Mouse (Mus musculus) gastrocnemius, adult 2 months (tissue): ENCODE results near the gene Lamb2. TPM values are rescaled to one million over a fixed set of nuclear protein-coding genes. Genes with fewer than 3 reads are reported as not detected.
A peak's percentile ranks its signal among the peaks of the same experiment; 100 is the strongest.

Source experiments
- DNase-seq: peaks from one replicate; pipeline ENCODE4 v3.0.0; 2022
- H3K27ac ChIP-seq: fragments of 200-600 bp; 2 replicates; pipeline ENCODE4 v1.8.1; 2022; ENCODE audit warnings: mild to moderate bottlenecking
- H3K4me3 ChIP-seq: fragments of 200-600 bp; 2 replicates; pipeline ENCODE4 v1.8.1; 2022; ENCODE audit warnings: mild to moderate bottlenecking, moderate library complexity
- CTCF ChIP-seq: fragments of 200-600 bp; IDR thresholded peaks from 2 replicates; pipeline ENCODE4 v1.8.1; 2022; ENCODE audit warnings: antibody characterized with exemption, mild to moderate bottlenecking, moderate library complexity
- intact Hi-C: fragments of 180-260 bp; cut with DNase I; formaldehyde crosslinking; loops from one replicate; pipeline ENCODE4 v1.15.1; 2025
- long read RNA-seq, 2 experiments: library from polyadenylated mRNA; stranded (forward); transcript quantifications; one replicate each; pipeline ENCODE4 v2.0.0; 2021
- total RNA-seq, 2 experiments: library from RNA; stranded (reverse); gene quantifications; 2 replicates each; pipeline ENCODE4 v1.2.3; 2021

The Lamb2 gene
- 100 to 1,000 TPM; 104 to 171 TPM for total RNA-seq
- long read RNA-seq, experiment 1, full-length matches to known transcripts, result 157 of 268 reads
- long read RNA-seq, experiment 1, partial matches to known transcripts, result 68 of 268 reads
- long read RNA-seq, experiment 1, other reads (novel, unspliced or antisense), result 43 of 268 reads
- long read RNA-seq, experiment 2, full-length matches to known transcripts, result 91 of 153 reads
- long read RNA-seq, experiment 2, partial matches to known transcripts, result 36 of 153 reads
- long read RNA-seq, experiment 2, other reads (novel, unspliced or antisense), result 26 of 153 reads

- TF ChIP-seq CTCF, result no peak
- intact Hi-C loops, result no loop called here
- peak; percentile 66 for DNase-seq
- H3K27ac ChIP-seq, result peak within 1 kb of the TSS; percentile 96
- peak within 1 kb of the TSS; percentile 86 for H3K4me3 ChIP-seq
Observed at GRCm38 (mm10) chr9:108479721-108480351, at the start of gene Lamb2. Lamb2 (plus strand) TSS chr9:108479736.

- intact Hi-C loops, result no loop called here
- Histone ChIP-seq H3K27ac (no peak overlapping the region), H3K4me3 (peak overlapping the region; percentile 17; the same call in 1 of the 2 replicates)
- DNase-seq, result no peak
- no peak for TF ChIP-seq CTCF
Observed at GRCm38 (mm10) chr9:108431431-108432067, 48.0 kb upstream of the Lamb2 start.

- no peak for DNase-seq
- no peak within 1 kb of the TSS for H3K27ac ChIP-seq
- TF ChIP-seq CTCF, result no peak
- intact Hi-C loops, result no loop called here
- H3K4me3 ChIP-seq, result no peak within 1 kb of the TSS
Observed at GRCm38 (mm10) chr9:108436182-108436581, 43.4 kb upstream of the Lamb2 start, which contains the start of gene BC048562. BC048562 (plus strand) TSS chr9:108436482.

GRCm38 (mm10) chr9:108439176-108439575, 40.4 kb upstream of the Lamb2 start:
- intact Hi-C loops, result no loop called here
- TF ChIP-seq CTCF, result no peak
- no peak for DNase-seq
- H3K27ac ChIP-seq, result no peak overlapping the region
- H3K4me3 ChIP-seq, result no peak overlapping the region

GRCm38 (mm10) chr9:108440485-108440884, 39.1 kb upstream of the Lamb2 start:
- intact Hi-C loops, result no loop called here

GRCm38 (mm10) chr9:108441236-108441919, 38.2 kb upstream of the Lamb2 start:
- Histone ChIP-seq H3K4me3 (peak overlapping the region; percentile 58), H3K27ac (peak overlapping the region; percentile 25; the same call in 1 of the 2 replicates)
- TF ChIP-seq CTCF, result no peak
- no peak for DNase-seq
- intact Hi-C loops, result no loop called here

More at GRCm38 (mm10) chr9:108440485-108440884, 39.1 kb upstream of the Lamb2 start:
- Histone ChIP-seq H3K27ac (no peak overlapping the region), H3K4me3 (no peak overlapping the region)
- TF ChIP-seq CTCF, result no peak
- DNase-seq, result no peak

- TF ChIP-seq CTCF, result no peak
- intact Hi-C loops, result no loop called here
- no peak for DNase-seq
- Histone ChIP-seq H3K27ac (no peak overlapping the region), H3K4me3 (no peak overlapping the region)
Observed at GRCm38 (mm10) chr9:108445125-108445524, 34.4 kb upstream of the Lamb2 start.

- intact Hi-C loops, result loop anchor here (10.0 kb wide), 1 partner anchor 65 kb away; no protein-coding TSS in a partner anchor
Observed at GRCm38 (mm10) chr9:108449860-108450259, 29.7 kb upstream of the Lamb2 start.

GRCm38 (mm10) chr9:108450292-108451169, 29.0 kb upstream of the Lamb2 start:
- no peak for DNase-seq
- H3K4me3 ChIP-seq, result no peak overlapping the region
- peak overlapping the region; percentile 31; the same call in 1 of the 2 replicates for H3K27ac ChIP-seq
- no peak for TF ChIP-seq CTCF
- intact Hi-C loops, result loop anchor here (10.0 kb wide), 1 partner anchor 66 kb away; no protein-coding TSS in a partner anchor

More at GRCm38 (mm10) chr9:108449860-108450259, 29.7 kb upstream of the Lamb2 start:
- Histone ChIP-seq H3K27ac (0 out of 2 replicates have a peak overlapping the region, but pooled peaks have one; percentile 24), H3K4me3 (no peak overlapping the region)
- TF ChIP-seq CTCF, result no peak
- DNase-seq, result no peak

GRCm38 (mm10) chr9:108451170-108451493, 28.4 kb upstream of the Lamb2 start:
- no peak overlapping the region for H3K4me3 ChIP-seq
- no peak for DNase-seq
- intact Hi-C loops, result loop anchor here (10.0 kb wide), 1 partner anchor 66 kb away; no protein-coding TSS in a partner anchor
- no peak for TF ChIP-seq CTCF
- H3K27ac ChIP-seq, result peak overlapping the region; percentile 31; the same call in 1 of the 2 replicates

GRCm38 (mm10) chr9:108451519-108452160, 27.9 kb upstream of the Lamb2 start:
- peak overlapping the region; percentile 79 for H3K27ac ChIP-seq
- no peak for TF ChIP-seq CTCF
- intact Hi-C loops, result loop anchor here (10.0 kb wide), 1 partner anchor 67 kb away; no protein-coding TSS in a partner anchor
- no peak for DNase-seq
- peak overlapping the region; percentile 73 for H3K4me3 ChIP-seq
